Mouse (Mus musculus) embryonic facial prominence, embryonic 15.5 days (tissue): Measurements from ENCODE around the gene Plod1. TPM values are rescaled to one million over a fixed set of nuclear protein-coding genes. Genes with fewer than 3 reads are reported as not detected.

Experiments used
- ATAC-seq: fragments of 200-750 bp; cut with Nextera tagmentation; 2 replicates; pipeline ENCODE4 v1.8.0; 2017; ENCODE audit warnings: low read depth, moderate TSS enrichment; ENCODE audit not compliant: insufficient number of reproducible peaks, low FRiP score, low TSS enrichment
- H3K27ac ChIP-seq: fragments of 300-500 bp; sonication (generic); replicated peaks from 2 replicates; pipeline ENCODE4 v1.5.1; 2015; ENCODE audit warnings: mild to moderate bottlenecking, inconsistent platforms
- H3K27me3 ChIP-seq: fragments of 300-500 bp; sonication (generic); 2 replicates; pipeline ENCODE4 v1.6.1; 2015; ENCODE audit warnings: inconsistent platforms
- H3K36me3 ChIP-seq: fragments of 300-500 bp; sonication (generic); 2 replicates; pipeline ENCODE4 v1.6.1; 2015; ENCODE audit warnings: mild to moderate bottlenecking, inconsistent platforms
- H3K4me1 ChIP-seq: fragments of 300-500 bp; sonication (generic); 2 replicates; pipeline ENCODE4 v1.6.1; 2015; ENCODE audit warnings: inconsistent platforms
- H3K4me2 ChIP-seq: fragments of 300-500 bp; sonication (generic); replicated peaks from 2 replicates; pipeline ENCODE4 v1.6.1; 2015; ENCODE audit warnings: mild to moderate bottlenecking, inconsistent platforms
- H3K4me3 ChIP-seq: fragments of 300-500 bp; sonication (generic); replicated peaks from 2 replicates; pipeline ENCODE4 v1.5.1; 2015; ENCODE audit warnings: mild to moderate bottlenecking, inconsistent platforms
- H3K9ac ChIP-seq: fragments of 300-500 bp; sonication (generic); 2 replicates; pipeline ENCODE4 v1.6.1; 2015; ENCODE audit warnings: inconsistent platforms
- H3K9me3 ChIP-seq: fragments of 300-500 bp; sonication (generic); replicated peaks from 2 replicates; pipeline ENCODE4 v1.6.1; 2016; ENCODE audit warnings: inconsistent platforms
- WGBS: fragments of 180-500 bp; shearing (Covaris S2); methylation state at CpG from one replicate; pipeline ENCODE4 v1.1.7; 2015; 5-methylcytosine and 5-hydroxymethylcytosine counted together
- polyA plus RNA-seq: library from polyadenylated mRNA; unstranded; fragments of >200 nt; fragmentation: Nextera tagmentation; extraction: Ambion mirVana; gene quantifications from 2 replicates; pipeline ENCODE4 v1.2.1, GENCODE M21; 2015

The Plod1 gene
- polyA plus RNA-seq, 1 experiment from 2014 or later = 93.3 TPM

DNA sequence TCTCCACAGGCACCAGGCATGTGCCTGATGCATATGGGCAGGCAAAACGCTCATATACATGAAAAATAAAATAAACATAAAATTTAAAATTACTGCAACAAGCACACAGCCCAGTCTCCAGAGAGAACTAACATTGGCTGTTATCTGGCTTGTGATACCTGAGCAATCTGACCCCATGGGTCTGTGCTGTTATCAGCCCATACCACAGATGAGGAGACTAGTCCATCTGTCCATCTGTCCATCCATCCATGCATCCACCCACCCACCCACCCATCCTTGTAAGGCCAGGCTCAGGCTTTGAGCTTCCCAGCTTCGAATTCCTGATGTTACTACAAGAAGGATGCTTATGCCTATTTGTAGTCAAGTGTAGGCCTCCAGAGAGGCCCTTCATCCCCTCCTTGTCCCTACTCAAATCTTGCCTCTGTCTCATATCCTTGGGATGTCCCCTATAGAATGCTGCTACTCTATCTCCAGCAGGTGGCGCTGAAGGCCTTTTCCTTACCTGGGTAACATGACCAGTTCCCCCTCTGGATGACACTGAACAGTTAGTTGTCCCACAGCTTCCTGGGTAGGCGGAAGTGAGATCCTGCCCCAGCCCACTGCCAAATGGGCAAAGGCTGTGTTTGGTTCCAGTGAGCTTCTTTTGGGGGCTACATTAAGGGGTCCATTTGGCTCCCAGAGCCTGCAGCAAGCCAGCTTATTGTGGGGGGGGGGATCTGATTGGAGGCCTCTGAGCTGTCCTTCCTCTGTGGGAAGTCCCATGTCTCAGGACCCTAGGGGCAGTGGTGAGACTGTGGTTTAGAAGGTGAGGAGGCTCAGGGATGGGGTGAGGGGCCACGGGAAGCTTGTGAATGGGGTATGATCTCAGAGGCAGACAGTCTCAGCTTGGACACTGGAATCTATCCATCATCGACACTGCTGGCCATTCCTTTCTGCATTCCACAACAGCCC, 23.6 kb upstream of the Plod1 start:
- no peak; the same call in 1 of the 2 replicates for ATAC-seq
- H3K36me3 ChIP-seq = no peaks in the 10 kb centered on the region
- H3K9ac ChIP-seq = no peak overlapping the region
- no peak overlapping the region for H3K4me2 ChIP-seq
- WGBS = 37% methylated on average over 6 of the region's 6 CpGs
- no peak overlapping the region for H3K27ac ChIP-seq
- H3K4me3 ChIP-seq = no peak overlapping the region
- no peaks in the 10 kb centered on the region for H3K27me3 ChIP-seq
- H3K9me3 ChIP-seq = no peaks in the 10 kb centered on the region
- H3K4me1 ChIP-seq = no peaks in the 10 kb centered on the region

DNA sequence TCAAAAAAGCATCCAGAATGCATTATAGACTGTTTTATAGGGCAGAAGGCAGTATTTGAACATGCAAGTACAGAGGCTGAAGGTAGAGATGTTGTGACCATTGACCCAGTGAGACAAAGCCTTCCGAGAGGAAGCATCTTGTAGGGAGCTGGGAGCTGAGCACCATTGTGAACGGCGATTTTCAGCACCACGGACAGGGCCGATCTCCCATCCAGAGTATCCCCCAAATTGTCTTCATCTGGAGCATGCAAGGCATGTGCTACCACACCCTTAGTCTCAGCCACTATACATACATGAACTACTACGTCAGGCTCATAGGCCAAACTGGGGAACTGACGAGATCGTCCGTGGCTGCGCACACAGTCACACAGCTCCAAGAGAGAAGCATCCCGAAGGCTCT, 20.6 kb upstream of the Plod1 start:
- no peak for ATAC-seq
- Histone ChIP-seq H3K9me3 (no peaks in the 10 kb centered on the region), H3K9ac (no peak overlapping the region), H3K27me3 (no peaks in the 10 kb centered on the region), H3K36me3 (no peaks in the 10 kb centered on the region), H3K4me2 (no peak overlapping the region), H3K4me1 (no peaks in the 10 kb centered on the region), H3K4me3 (no peak overlapping the region), H3K27ac (no peak overlapping the region)
- 43% methylated on average over 11 of the region's 11 CpGs for whole genome bisulfite sequencing

DNA sequence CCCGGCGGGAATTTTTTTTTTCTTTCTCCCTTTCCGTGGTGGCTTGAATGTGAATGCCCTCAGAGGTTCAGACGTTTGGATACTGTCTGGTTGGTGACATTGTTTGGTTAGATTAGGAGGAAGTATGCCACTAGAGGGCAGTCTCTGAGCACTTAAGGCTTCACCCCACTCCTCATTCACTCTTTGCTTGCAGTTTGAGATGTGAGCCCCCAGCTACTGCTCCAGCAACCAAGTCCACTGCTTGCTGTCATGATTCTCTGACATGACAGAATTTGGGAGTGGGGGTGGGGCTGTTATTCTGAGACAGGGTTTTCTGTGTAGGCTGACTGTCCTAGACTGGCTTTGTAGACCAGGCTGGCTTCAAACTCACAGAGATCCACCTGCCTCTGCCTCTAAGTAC, 17.0 kb upstream of the Plod1 start:
- Histone ChIP-seq H3K27ac (no peak overlapping the region), H3K9ac (no peak overlapping the region), H3K4me2 (no peak overlapping the region), H3K4me1 (no peaks in the 10 kb centered on the region), H3K36me3 (peaks cover 9% of the 10 kb centered on the region; the same call in 1 of the 2 replicates), H3K27me3 (no peaks in the 10 kb centered on the region), H3K9me3 (no peaks in the 10 kb centered on the region), H3K4me3 (no peak overlapping the region)
- 18% methylated on average over 4 of the region's 4 CpGs for WGBS
- ATAC-seq = no peak

DNA sequence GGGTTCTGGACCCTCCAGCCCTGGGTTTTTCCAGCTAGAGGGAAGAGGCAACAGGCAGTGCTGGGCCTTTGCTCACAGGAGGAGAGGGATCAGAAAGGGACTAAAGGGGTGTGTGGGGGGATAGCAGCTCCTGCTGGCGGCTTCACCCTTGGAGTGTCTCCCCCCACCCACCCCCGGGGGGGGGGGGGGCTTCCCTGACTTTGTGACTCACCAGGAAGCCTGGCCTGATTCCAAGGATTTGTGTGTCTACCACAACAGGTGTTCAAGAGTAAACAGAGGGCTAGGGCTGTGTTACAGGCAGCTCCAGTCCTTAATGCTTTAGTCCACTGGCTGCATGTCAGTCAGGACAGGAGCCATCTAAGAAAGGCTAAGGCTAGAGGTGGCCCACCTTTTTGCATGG, 10.9 kb upstream of the Plod1 start:
- Histone ChIP-seq H3K9ac (no peak overlapping the region), H3K9me3 (no peaks in the 10 kb centered on the region), H3K36me3 (peaks cover 62% of the 10 kb centered on the region), H3K4me1 (peaks cover 10% of the 10 kb centered on the region), H3K27ac (no peak overlapping the region), H3K4me3 (no peak overlapping the region), H3K27me3 (no peaks in the 10 kb centered on the region), H3K4me2 (no peak overlapping the region)
- ATAC-seq = no peak
- 44% methylated on average over 2 of the region's 2 CpGs for WGBS

DNA sequence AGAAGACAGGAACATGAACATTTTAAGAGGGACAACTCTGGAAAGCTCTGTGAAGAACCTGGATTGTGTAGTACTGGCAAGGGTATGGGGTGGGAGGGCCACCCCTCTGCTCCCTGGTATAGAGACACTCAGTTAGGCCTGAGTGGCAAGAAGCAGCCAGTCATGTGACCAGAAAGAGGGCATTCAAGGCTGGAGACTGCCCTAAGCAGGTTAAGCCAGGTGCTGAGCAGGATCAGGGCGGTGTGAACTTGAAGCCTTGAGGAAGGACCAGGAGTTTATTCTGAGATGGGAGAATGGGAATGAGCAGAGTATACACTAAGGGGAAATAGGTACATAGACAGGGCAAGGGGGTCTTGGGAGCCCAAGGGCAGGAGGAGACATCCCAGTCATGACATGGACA, 6.4 kb upstream of the Plod1 start:
- no peak overlapping the region for H3K4me2 ChIP-seq
- H3K9ac ChIP-seq = no peak overlapping the region
- ATAC-seq = no peak
- no peaks in the 10 kb centered on the region for H3K9me3 ChIP-seq
- H3K27ac ChIP-seq = no peak overlapping the region
- no peaks in the 10 kb centered on the region for H3K27me3 ChIP-seq
- H3K4me1 ChIP-seq = peaks cover 46% of the 10 kb centered on the region
- peaks cover 50% of the 10 kb centered on the region for H3K36me3 ChIP-seq
- no peak overlapping the region for H3K4me3 ChIP-seq
- 94% methylated on average over 1 of the region's 1 CpGs for WGBS

DNA sequence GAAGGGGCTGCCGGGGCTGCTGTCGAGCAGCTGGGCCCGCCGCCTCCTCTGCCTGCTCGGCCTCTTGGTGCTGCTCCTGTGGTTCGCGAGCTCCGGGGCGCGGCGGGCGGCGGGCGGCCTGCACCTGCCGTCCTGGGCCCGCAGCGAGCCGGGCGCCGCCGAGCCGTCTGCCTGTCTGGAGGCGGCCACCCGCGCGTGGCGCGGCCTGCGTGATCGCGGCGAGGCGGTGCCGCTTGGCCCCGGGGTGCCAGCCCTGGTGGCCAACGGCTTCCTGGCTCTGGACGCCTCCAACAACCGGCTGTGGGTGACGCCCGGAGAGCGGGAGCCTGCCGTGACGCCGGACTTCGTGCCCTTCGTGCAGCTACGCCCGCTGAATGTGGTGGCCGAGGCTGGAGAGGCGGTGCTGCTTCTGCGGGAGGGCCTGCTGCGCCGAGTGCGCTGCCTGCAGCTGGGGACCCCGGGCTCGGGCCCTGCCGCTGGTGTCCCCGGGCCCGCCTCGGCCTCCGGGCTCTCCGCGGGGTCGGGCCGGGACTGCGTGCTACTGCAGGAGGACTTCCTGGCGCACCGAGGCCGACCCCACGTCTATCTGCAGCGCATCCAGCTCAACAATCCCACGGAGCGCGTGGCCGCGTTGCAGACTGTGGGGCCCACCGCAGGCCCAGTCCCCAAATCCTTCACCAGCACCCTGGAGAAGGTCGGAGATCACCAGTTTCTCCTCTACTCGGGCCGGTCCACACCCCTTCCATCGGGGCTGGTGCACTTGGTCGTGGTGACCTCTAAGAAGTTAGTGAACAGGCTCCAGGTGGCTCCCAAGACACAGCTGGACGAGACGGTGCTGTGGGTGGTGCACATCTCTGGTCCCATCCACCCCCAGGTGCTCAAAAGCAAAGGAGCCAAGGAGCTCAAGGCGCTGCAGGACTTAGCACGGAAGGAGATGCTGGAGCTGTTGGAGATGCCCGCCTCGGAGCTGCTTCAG, 4.8 kb upstream of the Plod1 start:
- Histone ChIP-seq H3K4me2 (peak overlapping the region; percentile 99), H3K4me3 (peak overlapping the region; percentile 85), H3K27me3 (no peaks in the 10 kb centered on the region), H3K9ac (peak overlapping the region; percentile 75), H3K9me3 (no peaks in the 10 kb centered on the region), H3K27ac (peak overlapping the region; percentile 83), H3K36me3 (peaks cover 35% of the 10 kb centered on the region), H3K4me1 (peaks cover 59% of the 10 kb centered on the region)
- 6% methylated on average over 87 of the region's 88 CpGs for WGBS
- peak; percentile 36; the same call in 1 of the 2 replicates for ATAC-seq

- H3K27ac ChIP-seq = peak within 1 kb of the TSS; percentile 93
- under 1% methylated on average over 35 of the region's 35 CpGs for WGBS
- no peaks in the 10 kb centered on the region for H3K27me3 ChIP-seq
- H3K36me3 ChIP-seq = peaks cover 28% of the 10 kb centered on the region
- peak within 1 kb of the TSS; percentile 75 for H3K9ac ChIP-seq
- peaks cover 64% of the 10 kb centered on the region for H3K4me1 ChIP-seq
- peak; percentile 41; the same call in 1 of the 2 replicates for ATAC-seq
- no peaks in the 10 kb centered on the region for H3K9me3 ChIP-seq
- peak within 1 kb of the TSS; percentile 99 for H3K4me2 ChIP-seq
- H3K4me3 ChIP-seq = peak within 1 kb of the TSS; percentile 85
Measured at GRCm38 (mm10) chr4:147940576-147941044, 4.0 kb upstream of the Plod1 start, which contains the start of gene 2510039O18Rik. Gene 2510039O18Rik, plus strand, starts transcription at chr4:147940895.

DNA sequence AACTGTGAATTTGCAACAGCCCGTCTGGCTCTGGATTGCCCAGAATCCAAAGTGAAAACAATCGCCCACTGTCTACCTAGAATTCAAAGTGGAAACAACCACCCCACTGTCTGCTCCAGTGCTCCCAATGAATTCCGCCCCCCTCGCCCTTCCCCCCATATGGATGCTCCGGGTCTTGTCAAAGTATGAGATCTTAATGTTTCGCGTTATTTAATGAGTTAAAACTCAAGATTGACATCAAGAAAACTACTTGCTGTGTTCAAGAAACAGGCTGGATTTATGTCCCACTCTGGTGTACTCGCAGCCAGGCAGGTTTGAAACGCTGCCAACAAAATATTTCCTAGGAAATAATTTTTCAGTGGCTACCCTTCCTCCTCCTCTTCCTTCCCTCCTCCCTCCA, 3.5 kb upstream of the Plod1 start:
- Histone ChIP-seq H3K36me3 (peaks cover 23% of the 10 kb centered on the region), H3K27me3 (no peaks in the 10 kb centered on the region), H3K9me3 (no peaks in the 10 kb centered on the region), H3K4me1 (peaks cover 67% of the 10 kb centered on the region), H3K9ac (no peak overlapping the region), H3K4me3 (peak overlapping the region; percentile 85), H3K4me2 (peak overlapping the region; percentile 99), H3K27ac (peak overlapping the region; percentile 93)
- no peak for ATAC-seq
- 22% methylated on average over 9 of the region's 9 CpGs for WGBS

- Histone ChIP-seq H3K4me2 (0 out of 2 replicates have a peak overlapping the region, but pooled peaks have one; percentile 10), H3K27ac (peak overlapping the region; percentile 93), H3K27me3 (no peaks in the 10 kb centered on the region), H3K4me1 (peaks cover 84% of the 10 kb centered on the region), H3K36me3 (0 out of 2 replicates have a peak, but pooled peaks cover 6% of the 10 kb centered on the region), H3K9me3 (no peaks in the 10 kb centered on the region), H3K4me3 (no peak overlapping the region), H3K9ac (no peak overlapping the region)
- ATAC-seq = no peak
- WGBS = 36% methylated on average over 14 of the region's 14 CpGs
Measured at GRCm38 (mm10) chr4:147938148-147939096, 1.9 kb upstream of the Plod1 start.

- no peak overlapping the region for H3K4me3 ChIP-seq
- no peaks in the 10 kb centered on the region for H3K27me3 ChIP-seq
- no peak for ATAC-seq
- WGBS = 51% methylated on average over 5 of the region's 5 CpGs
- H3K36me3 ChIP-seq = no peaks in the 10 kb centered on the region
- H3K27ac ChIP-seq = peak overlapping the region; percentile 93
- H3K4me1 ChIP-seq = peaks cover 82% of the 10 kb centered on the region
- H3K9ac ChIP-seq = no peak overlapping the region
- no peaks in the 10 kb centered on the region for H3K9me3 ChIP-seq
- H3K4me2 ChIP-seq = no peak overlapping the region
Measured at GRCm38 (mm10) chr4:147937486-147937885, 919 bp upstream of the Plod1 start.
